Mouse (Mus musculus): ENCODE data around the gene Fbxo42.

The Fbxo42 gene

DNA sequence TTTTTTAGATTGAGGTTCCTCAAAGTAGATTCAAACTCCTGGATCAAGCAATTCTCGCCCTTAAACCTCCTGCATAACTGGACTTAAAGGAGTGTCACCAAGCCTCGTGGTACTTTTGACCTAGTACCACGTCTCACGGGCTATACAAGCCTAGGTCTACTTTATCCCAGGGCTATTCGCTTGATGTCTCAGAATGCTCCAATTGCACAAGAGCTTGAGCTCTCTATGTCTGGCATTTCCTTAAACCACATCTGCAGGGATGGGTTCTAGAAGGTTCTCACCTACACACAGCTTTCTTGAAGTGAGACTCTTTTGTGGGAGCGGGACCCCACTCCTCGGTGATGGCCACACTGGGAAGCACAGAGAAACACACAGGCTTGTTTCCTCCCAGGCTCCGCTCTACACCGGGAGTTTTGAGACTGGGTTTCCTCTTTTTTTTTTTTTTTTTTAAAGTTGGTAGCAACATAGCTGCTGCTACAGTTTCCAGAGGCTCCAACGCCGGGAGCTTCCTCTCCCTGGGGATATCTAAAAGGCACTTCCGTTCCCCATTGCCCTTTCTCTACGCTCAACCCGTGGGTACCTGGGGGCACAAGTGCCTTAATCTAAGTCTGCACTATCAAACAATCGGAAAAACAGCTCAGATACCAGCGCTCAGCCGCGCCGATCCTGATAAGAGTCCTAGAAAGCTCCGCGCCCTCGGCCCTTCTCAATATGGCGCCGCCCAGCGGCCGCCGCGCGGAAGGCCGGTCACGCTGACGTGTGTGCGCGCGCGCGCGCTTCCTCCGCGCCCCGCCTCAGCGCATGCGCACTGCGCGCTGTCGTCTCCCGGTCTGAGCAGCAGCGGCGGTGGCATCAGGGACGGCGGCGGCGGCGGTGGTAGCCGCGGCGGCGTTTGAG lies at the start of gene Fbxo42:
Fbxo42 (plus strand) TSS at position 802 of the 897 bp plus-strand sequence.
- peak; percentile 94 for DNase-seq (ENCODE audit: low read depth, low spot score)

DNA sequence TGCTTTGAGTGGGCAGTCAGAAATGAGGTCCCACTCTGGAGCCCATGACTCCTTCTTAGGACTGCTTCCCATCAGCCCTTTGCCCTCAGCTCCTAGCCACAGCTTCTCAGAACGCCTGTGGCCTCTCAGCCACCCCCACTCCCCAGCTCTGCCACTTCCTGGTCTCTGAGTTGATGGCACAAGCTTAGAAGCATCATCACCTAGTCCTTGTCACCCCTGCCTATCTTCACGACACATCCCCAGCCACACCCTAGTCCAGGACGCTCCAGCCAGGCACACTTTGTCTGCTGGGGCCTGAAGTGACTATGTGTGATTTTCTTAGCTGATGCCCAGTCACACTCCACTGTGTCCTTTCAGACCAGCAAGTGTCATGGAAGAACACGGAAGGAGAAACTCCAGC lies 48.8 kb upstream of the Fbxo42 start:
- no peak for DNase-seq (ENCODE audit: low read depth, low spot score)

DNA sequence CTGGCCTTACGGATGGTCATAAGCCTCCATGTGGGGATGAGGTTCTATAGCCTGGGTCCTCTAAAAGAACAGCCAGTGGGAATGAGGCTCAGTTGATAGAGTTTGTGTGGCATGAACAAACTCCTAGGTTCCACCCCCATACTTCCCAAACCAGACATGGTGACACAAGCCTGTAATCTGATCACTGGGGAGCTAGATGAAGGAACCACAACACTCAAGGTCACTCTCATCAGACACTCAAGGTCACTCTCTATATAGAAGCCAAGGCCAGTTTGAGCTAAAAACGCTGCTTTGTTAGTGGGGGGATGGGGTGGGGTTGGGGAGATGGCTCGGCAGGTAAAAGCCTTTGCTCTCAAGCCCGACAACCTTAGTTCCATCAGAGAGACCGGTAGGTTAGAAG lies 47.8 kb upstream of the Fbxo42 start:
- no peak for DNase-seq (ENCODE audit: low read depth, low spot score)

DNA sequence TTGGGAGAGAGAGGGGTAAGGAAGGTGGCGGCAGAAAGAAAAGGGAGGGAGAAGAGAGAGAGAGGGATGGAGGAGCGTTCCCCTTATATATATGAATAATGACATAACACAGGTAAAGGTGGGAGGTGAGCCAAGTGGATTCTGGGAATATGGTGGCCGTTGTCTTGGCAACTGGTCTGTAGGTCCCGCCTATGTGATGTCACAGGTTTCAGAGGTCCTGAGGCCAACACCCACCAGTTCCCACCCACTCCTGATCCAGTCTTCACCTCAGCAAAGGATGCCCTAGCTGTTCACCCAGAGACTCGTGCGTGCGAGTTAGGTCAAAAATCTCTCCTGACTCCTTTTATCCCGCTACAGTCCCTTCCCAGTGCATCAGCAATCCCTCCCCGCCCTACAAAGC lies 46.4 kb upstream of the Fbxo42 start:
- no peak for DNase-seq (ENCODE audit: low read depth, low spot score)

DNA sequence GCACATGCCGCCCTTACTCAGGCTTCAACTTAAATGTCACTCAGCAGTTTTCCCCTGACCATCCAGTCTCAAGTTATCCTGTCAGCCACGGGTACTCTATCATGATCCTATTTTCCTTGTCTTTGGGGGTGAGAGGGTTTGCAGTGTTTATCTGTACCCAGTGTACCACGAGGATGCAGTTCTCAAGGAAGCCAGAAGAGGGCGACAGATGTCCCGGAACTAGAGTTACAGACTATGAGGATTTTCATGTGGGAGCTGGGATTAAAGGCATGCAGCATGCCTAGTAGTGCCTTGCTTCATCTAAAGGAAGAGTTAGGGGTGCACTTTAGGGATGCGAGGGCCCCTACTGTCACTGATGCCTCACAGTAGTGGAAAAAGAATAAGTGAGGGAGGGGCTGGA lies 45.9 kb upstream of the Fbxo42 start:
- DNase-seq (ENCODE audit: low read depth, low spot score) = peak; percentile 60

DNA sequence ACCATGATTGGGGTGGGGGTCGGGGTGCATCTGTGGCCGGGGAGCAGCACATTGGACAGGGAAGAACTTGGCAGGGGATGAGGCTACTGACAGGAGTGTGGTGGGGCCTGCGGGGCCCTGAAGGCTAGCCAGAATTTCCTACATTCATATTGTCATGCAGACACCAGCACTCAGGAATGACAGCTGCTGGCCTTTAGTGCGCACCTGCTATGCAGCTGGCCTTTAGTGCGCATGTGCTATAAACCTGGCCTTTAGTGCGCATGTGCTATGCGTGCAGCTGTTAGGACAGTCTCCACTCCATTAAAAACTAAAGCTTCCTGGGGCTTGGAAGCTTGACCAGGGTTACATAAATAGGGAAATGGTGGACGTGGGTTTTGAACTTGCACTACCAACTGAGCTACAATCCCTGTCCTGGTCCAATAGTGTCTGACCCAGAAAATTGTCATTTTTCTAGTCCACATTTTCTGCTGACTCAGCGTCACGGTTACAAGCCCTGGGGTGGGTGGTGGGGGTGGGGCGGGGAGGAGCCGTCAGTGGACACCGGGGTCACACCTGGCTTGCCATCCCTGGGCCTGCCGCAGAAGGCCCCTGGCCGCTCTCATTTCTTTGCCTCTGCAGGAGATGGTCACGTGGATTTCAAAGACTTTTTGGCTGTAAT lies 41.1 kb upstream of the Fbxo42 start:
- DNase-seq (ENCODE audit: low read depth, low spot score) = peak; percentile 19

DNA sequence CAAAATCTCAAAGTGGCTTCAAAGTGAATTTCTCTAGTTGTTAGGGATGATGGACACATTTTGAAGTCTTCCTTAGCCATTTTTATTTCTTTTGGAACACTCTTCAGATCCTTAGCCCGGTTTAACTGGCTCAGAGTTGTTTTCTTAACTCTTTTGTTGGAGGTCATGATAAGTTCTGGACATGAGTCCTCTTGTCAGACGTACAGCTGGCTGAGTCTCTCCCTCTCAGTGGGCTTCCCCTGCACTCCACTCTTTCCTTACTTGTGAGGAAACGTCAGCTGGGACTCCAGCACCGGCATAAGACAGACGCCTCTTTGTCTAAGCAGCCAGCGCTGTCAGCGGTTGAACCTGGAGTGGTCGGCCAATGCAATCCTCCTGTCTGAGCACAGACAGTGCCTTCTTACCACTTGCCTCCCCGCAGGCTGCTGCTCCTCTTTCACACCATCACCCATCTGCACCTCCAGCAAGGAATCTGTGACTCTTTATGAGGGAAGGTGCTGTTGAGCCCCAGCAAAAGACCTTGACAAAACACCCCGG lies 39.4 kb upstream of the Fbxo42 start:
- peak; percentile 12 for DNase-seq (ENCODE audit: low read depth, low spot score)

DNA sequence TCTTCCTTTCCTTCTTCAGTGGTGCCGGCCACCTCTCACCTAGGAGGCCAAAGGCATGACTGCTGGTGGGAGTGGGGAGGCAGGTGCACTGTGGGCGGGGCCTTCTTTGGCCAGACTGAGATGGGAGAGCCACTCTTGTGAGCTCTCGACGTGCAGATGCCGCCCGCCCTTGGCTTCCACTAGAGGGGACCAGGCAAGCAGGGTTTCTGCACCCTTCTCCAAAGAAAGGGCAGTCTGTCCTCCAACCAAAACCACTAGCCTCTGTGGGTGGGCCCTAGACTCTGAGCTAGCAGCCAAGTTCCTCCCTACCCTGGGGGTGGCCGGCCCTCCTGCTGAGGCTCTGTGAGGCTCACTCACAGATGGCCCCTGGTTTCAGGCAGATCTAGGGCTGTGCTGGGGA lies 33.9 kb upstream of the Fbxo42 start:
- no peak for DNase-seq (ENCODE audit: low read depth, low spot score)

GRCm38 (mm10) chr4:141114521-141114981 lies 33.2 kb upstream of the Fbxo42 start:
- DNase-seq (ENCODE audit: low read depth, low spot score) = no peak

DNA sequence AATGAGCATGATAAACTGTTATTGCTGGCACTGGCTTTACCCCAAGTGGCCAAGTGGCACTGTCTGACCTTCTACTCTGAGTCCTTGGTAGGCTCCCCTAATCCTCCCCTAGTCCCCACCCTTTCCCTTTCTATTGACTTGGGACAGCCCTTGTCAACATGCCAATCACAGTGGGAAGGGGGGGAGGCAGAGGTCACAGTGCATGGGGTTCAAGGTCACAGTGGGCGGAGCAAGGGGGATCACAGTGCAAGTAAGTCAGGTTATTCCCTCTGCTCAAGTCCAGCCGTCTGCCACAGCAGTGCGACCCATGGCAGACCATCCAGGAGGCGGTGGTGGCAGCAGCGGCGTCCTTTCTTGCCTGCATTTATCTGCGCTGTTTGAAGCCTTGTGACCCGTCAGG lies 32.3 kb upstream of the Fbxo42 start:
- DNase-seq (ENCODE audit: low read depth, low spot score) = no peak

DNA sequence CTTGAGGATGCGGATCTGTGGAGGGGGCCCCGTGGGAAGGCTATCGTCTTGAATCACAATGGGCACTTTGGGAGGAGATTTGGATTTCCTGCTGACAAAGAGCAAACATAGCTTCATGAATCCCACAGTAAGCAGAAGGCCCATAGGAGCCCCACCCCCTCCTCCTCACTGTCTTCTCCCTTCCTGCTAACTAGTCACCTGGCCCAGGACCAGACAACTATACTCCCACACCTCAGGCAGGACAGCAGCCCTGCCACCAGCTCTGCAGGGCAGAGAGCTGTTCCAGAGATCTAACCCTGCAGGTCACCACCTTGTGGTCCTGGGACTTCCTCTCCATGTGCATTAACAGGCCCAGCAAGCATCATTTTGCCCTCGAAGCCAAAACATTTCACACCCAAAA lies 29.0 kb upstream of the Fbxo42 start:
- no peak for DNase-seq (ENCODE audit: low read depth, low spot score)

GRCm38 (mm10) chr4:141120700-141121099 lies 27.0 kb upstream of the Fbxo42 start:
- peak; percentile 30 for DNase-seq (ENCODE audit: low read depth, low spot score)

GRCm38 (mm10) chr4:141122663-141123062 lies 25.1 kb upstream of the Fbxo42 start:
- no peak for DNase-seq (ENCODE audit: low read depth, low spot score)

DNA sequence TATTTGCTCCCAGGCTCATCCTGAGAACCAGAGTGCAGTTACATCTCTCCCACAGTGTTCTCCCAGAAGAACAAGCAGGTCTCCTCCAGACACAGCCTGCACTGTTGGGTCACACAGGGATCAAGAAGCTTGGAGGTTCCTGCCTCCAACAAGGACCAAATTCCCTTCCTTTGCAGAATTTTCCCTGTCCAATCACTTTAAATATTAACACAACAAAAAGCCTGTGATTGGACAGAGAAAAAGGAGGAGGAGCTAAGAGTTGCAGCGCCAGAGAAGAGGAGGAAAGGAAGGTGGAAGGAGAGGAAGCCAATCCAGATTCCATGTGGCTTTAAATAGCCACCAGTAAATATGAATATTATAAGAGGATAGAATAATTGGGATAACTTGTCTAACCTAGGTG lies 24.6 kb upstream of the Fbxo42 start:
- no peak for DNase-seq (ENCODE audit: low read depth, low spot score)

DNA sequence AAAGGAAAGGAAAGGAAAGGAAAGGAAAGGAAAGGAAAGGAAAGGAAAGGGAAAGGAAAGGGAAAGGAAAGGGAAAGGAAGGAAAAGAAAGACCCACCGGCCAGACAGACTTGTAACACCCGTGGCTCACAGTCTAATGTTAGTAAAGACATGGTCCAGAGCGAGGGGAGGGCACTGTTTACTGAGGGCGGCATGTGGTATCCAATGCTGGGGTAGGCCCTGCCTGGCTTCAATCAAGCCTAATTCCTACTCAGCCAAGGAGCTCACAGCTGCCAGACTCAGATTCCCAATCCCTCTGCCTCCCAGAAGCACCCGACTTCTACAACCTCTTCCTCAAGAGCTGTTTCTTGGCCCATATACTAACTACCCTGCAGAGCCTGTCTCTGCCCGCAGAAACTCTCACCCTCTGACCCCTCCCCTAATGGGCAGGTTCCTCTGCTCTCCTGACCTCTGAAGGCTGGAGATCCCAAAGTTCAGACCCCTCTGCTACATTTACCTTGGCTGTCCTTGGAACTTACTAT lies 18.5 kb upstream of the Fbxo42 start:
- DNase-seq (ENCODE audit: low read depth, low spot score) = no peak

DNA sequence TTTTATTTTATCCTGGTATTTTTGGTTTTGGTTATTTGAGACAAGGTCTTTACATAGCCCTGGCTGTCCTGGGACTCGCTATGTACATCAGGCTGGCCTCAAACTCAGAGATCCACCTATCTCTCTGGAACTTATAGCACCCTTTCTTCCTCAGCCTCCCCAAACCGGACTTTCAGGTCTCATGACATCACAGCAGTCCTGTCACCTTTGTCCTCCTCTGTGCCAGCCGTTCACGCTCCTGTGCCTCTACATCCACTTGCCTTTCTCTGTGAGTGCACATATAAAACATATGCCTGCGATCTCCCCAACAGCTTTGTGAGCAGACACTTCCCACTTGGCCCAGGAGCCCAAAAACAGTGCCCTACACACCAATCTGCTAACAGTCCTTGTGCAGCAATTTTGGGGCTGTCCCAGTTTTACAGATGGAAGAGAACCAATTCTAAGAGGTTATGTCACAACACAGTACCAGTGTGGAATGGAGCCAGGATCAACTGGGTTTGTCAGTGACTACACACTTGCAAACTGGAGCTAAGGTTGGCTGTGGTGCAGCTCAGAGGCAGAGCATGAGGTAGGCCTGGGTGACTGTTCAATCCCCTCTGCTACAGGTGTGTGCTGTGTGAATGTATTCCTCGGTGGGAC lies 16.9 kb upstream of the Fbxo42 start:
- no peak for DNase-seq (ENCODE audit: low read depth, low spot score)

- no peak for DNase-seq (ENCODE audit: low read depth, low spot score)
Measured at GRCm38 (mm10) chr4:141131531-141132061, 16.1 kb upstream of the Fbxo42 start.

GRCm38 (mm10) chr4:141132191-141132590 lies 15.5 kb upstream of the Fbxo42 start:
- no peak for DNase-seq (ENCODE audit: low read depth, low spot score)

GRCm38 (mm10) chr4:141133227-141133626 lies 14.5 kb upstream of the Fbxo42 start:
- no peak for DNase-seq (ENCODE audit: low read depth, low spot score)

DNA sequence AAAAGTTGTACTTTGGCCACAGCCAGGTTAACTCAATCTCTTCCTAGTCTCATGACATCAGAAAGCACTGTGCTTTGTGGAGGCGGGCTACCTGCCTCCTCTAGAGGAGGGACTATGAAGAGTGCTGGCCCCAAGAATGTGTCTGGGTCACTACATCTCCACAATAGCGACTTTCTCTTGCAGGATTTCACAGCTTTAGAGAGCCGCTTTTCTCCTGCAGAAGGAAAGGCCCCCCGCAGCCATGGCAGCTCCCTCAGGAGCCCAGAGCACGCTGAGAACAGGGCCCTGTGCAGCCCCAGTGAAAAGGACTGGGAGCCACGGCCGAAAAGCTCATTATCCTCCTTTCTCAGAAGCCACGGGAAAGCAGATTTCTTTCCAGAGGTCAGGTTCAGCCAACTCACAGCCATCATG lies 13.7 kb upstream of the Fbxo42 start:
- DNase-seq (ENCODE audit: low read depth, low spot score) = no peak

GRCm38 (mm10) chr4:141134751-141135530 lies 12.8 kb upstream of the Fbxo42 start:
- DNase-seq (ENCODE audit: low read depth, low spot score) = no peak
